Mouse (Mus musculus): ENCODE measurements around the gene Lrif1. TPM values are rescaled to one million over a fixed set of nuclear protein-coding genes. Genes with fewer than 3 reads are reported as not detected.
"Not testable (repeated sequence)": the region's sequence is repeated elsewhere in the genome, so short reads cannot be mapped to it uniquely, and the experiment has no call there.

The Lrif1 gene
- total RNA-seq (2021) = 10 to 100 TPM in 1 of 2 experiments, 1 to 10 TPM in 1; 9.7 to 12.2 TPM
- polyA plus RNA-seq (2012; rRNA removed) = 2.6 and 3.1 TPM in 2 replicates
- long read RNA-seq, partial matches to known transcripts = 1 of 7 reads
- long read RNA-seq, other reads (novel, unspliced or antisense) = 4 of 7 reads

- H3K27me3 ChIP-seq (ENCODE audit: control insufficient read depth, insufficient read depth, low read length) = no peaks in the 10 kb centered on the region
- H3K36me3 ChIP-seq (ENCODE audit: control insufficient read depth, insufficient read depth, low read length) = no peaks in the 10 kb centered on the region
- intact Hi-C loops (cut with DNase I) = no loop called here
- peak within 1 kb of the TSS; percentile 47 for H3K4me3 ChIP-seq
- no peaks in the 10 kb centered on the region for H3K4me1 ChIP-seq (ENCODE audit: control insufficient read depth, insufficient read depth, low read length)
- TF ChIP-seq POLR2A (IDR thresholded peaks at IDR 0.05; ENCODE audit: insufficient read depth, low read depth, low read length) = peak; percentile 32; the same call in 1 of the 2 replicates
- no peak for TF ChIP-seq EP300 (IDR thresholded peaks at IDR 0.05; ENCODE audit: insufficient read depth, low read depth, low read length)
- peak; percentile 57 to 72 for DNase-seq
- H3K79me2 ChIP-seq (replicated peaks; ENCODE audit: control insufficient read depth, insufficient read depth, low read length) = no peaks in the 10 kb centered on the region
- no peak within 1 kb of the TSS for H3K27ac ChIP-seq
- H3K9ac ChIP-seq (ENCODE audit: low read depth, low read length) = peak within 1 kb of the TSS; percentile 67
- 1% methylated on average over 20 of the region's 20 CpGs for WGBS
Observed at GRCm38 (mm10) chr3:106684830-106685229, at the start of gene Lrif1. Lrif1 (plus strand) TSS chr3:106684987.

- H3K79me2 ChIP-seq (replicated peaks; ENCODE audit: control insufficient read depth, insufficient read depth, low read length); H3K9ac ChIP-seq (ENCODE audit: low read depth, low read length); intact Hi-C loops (cut with DNase I); H3K27ac ChIP-seq; DNase-seq; H3K27me3 ChIP-seq (ENCODE audit: control insufficient read depth, insufficient read depth, low read length); H3K4me1 ChIP-seq (ENCODE audit: control insufficient read depth, insufficient read depth, low read length); H3K36me3 ChIP-seq (ENCODE audit: control insufficient read depth, insufficient read depth, low read length); H3K4me3 ChIP-seq: not testable (repeated sequence)
- WGBS = 64% methylated on average over 14 of the region's 14 CpGs
Observed at GRCm38 (mm10) chr3:106672811-106673210, 12.0 kb upstream of the Lrif1 start.

DNA sequence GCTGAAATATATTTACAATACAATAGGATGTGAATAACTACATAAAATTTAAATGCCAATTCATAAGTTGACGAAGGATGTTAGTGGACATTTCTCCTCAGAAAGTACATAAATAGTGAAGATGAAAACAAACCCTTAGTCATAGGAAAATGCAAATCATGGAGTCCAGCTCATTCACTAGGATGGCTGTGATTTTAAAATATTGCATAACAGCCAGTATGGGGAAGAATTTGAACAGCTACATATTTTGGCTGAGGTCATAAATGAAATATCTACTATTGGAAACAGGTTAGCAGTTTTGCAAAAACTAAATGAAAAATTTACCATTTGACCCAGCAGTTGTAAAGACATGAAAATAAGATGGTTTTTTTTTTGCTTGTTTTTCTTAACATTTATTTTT lies 594 bp downstream of the Lrif1 start:
- no peak overlapping the region for H3K9ac ChIP-seq (ENCODE audit: low read depth, low read length)
- DNase-seq = no peak
- 28% methylated on average over 1 of the region's 1 CpGs for WGBS
- no peaks in the 10 kb centered on the region for H3K36me3 ChIP-seq (ENCODE audit: control insufficient read depth, insufficient read depth, low read length)
- no peak overlapping the region for H3K4me3 ChIP-seq
- H3K4me1 ChIP-seq (ENCODE audit: control insufficient read depth, insufficient read depth, low read length) = no peaks in the 10 kb centered on the region
- TF ChIP-seq POLR2A (IDR thresholded peaks at IDR 0.05; ENCODE audit: insufficient read depth, low read depth, low read length) (no peak), EP300 (IDR thresholded peaks at IDR 0.05; ENCODE audit: insufficient read depth, low read depth, low read length) (no peak), CTCF (IDR thresholded peaks at IDR 0.05) (no peak)
- no peaks in the 10 kb centered on the region for H3K27me3 ChIP-seq (ENCODE audit: control insufficient read depth, insufficient read depth, low read length)
- H3K27ac ChIP-seq = no peak overlapping the region
- intact Hi-C loops (cut with DNase I) = no loop called here
- no peaks in the 10 kb centered on the region for H3K79me2 ChIP-seq (replicated peaks; ENCODE audit: control insufficient read depth, insufficient read depth, low read length)

DNA sequence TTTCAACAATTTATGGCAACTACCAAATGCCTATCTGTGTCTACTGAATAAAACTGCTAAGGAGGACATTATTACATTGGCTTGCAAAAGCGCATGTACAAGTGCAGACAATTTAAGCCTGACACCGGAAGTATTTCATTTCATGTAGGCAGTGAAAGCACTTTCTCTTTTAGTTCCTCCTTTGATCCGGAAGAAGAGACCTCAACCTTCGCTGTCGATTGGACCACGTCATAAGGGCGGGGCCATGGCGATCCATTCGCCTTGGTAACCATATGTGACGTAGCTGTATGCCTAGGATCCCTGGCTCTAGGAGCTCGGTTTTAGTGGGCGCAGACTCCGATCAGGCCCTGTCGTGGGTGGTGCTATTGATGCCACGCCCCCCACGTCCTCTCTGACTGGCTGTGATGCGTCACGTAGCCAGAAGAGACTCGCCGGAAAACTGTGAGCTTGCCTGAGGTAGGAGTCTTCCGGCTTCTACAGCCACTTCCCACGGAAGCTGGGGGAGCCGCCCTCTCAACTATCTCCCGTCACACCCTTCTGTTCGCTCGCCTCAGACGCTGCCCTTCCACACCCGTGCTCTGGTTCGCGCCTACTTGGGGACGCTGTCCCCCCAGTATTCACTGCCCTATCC lies 36.7 kb downstream of the Lrif1 start:
- Histone ChIP-seq H3K9ac (ENCODE audit: low read depth, low read length) (peak overlapping the region; percentile 72), H3K4me1 (ENCODE audit: control insufficient read depth, insufficient read depth, low read length) (no peaks in the 10 kb centered on the region), H3K27me3 (ENCODE audit: control insufficient read depth, insufficient read depth, low read length) (no peaks in the 10 kb centered on the region), H3K79me2 (replicated peaks; ENCODE audit: control insufficient read depth, insufficient read depth, low read length) (no peaks in the 10 kb centered on the region), H3K27ac (peak overlapping the region; percentile 96), H3K4me3 (peak overlapping the region; percentile 58), H3K36me3 (ENCODE audit: control insufficient read depth, insufficient read depth, low read length) (peaks cover 2% of the 10 kb centered on the region; the same call in 1 of the 2 replicates)
- DNase-seq = peak; percentile 93 to 98
- WGBS = under 1% methylated on average over 31 of the region's 31 CpGs
- intact Hi-C loops (cut with DNase I) = loop anchor here (5.0 kb wide), 1 partner anchor 174 kb away; the partner anchor contains the start of genes Cept1 and Dram2
- TF ChIP-seq POLR2A (IDR thresholded peaks at IDR 0.05; ENCODE audit: insufficient read depth, low read depth, low read length) = peak; percentile 89
- TF ChIP-seq CTCF (IDR thresholded peaks at IDR 0.05) = no peak
- peak; percentile 11; the same call in 1 of the 2 replicates for TF ChIP-seq EP300 (IDR thresholded peaks at IDR 0.05; ENCODE audit: insufficient read depth, low read depth, low read length)

DNA sequence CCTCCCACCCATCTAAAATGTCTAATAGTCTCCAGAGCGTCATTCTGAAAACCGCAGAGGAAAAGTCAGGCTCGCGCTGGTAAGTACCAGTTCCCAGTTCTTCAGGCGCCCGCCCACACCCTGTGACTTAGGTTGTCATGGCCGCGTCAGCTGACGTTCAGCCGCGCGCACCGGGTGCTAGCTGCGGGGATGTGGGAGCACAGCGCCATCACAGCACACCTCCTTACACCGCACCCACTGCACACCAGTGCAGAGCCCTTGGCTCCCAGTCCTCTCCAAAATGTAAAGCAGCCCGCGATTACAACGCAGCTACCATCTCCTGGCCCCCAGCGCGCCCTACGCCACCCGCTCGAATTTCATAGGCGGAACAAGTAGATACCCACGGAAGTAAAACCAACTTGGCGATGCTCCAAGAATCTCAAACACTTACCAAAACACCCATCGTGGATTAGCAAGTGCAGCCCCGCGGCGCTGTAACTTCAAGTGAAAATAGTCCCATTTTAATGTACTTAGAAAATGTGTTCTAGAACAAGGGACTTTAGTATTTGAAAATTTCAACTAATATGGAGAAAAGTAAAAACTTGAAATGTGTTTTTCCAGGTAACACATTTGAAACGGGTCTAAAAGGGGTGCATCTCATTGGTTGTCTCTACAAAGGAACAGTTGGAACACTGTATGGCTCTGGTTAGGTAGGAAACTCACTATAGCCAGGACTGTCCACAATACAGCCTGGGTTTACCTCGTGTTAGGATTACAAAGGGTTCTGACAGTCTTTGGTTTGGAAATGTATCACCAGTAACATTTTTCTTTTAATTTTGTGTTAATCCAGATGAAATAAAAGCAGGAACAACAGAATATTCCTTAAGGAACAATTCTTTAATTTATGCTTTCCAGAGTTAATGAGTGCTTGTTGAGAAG lies 37.5 kb downstream of the Lrif1 start:
- Histone ChIP-seq H3K79me2 (replicated peaks; ENCODE audit: control insufficient read depth, insufficient read depth, low read length) (no peaks in the 10 kb centered on the region), H3K27me3 (ENCODE audit: control insufficient read depth, insufficient read depth, low read length) (no peaks in the 10 kb centered on the region), H3K9ac (ENCODE audit: low read depth, low read length) (peak overlapping the region; percentile 72), H3K36me3 (ENCODE audit: control insufficient read depth, insufficient read depth, low read length) (peaks cover 2% of the 10 kb centered on the region; the same call in 1 of the 2 replicates), H3K4me1 (ENCODE audit: control insufficient read depth, insufficient read depth, low read length) (no peaks in the 10 kb centered on the region), H3K4me3 (peak overlapping the region; percentile 58), H3K27ac (peak overlapping the region; percentile 96)
- intact Hi-C loops (cut with DNase I) = loop anchor here (5.0 kb wide), 1 partner anchor 175 kb away; the partner anchor contains the start of genes Cept1 and Dram2
- WGBS = 1% methylated on average over 33 of the region's 33 CpGs
- DNase-seq = peak; percentile 84 to 92
- TF ChIP-seq CTCF (IDR thresholded peaks at IDR 0.05) (peak; percentile 40), EP300 (IDR thresholded peaks at IDR 0.05; ENCODE audit: insufficient read depth, low read depth, low read length) (no peak), POLR2A (IDR thresholded peaks at IDR 0.05; ENCODE audit: insufficient read depth, low read depth, low read length) (no peak)

All from heart, adult 2 months (tissue).